Mouse (Mus musculus): ENCODE data around the gene Dnmt1. TPM values are rescaled to one million over a fixed set of nuclear protein-coding genes. Genes with fewer than 3 reads are reported as not detected.

Gene Dnmt1
- total and polyA plus RNA-seq, 3 experiments, result 412 to 1,953 (median 681) TPM

DNA sequence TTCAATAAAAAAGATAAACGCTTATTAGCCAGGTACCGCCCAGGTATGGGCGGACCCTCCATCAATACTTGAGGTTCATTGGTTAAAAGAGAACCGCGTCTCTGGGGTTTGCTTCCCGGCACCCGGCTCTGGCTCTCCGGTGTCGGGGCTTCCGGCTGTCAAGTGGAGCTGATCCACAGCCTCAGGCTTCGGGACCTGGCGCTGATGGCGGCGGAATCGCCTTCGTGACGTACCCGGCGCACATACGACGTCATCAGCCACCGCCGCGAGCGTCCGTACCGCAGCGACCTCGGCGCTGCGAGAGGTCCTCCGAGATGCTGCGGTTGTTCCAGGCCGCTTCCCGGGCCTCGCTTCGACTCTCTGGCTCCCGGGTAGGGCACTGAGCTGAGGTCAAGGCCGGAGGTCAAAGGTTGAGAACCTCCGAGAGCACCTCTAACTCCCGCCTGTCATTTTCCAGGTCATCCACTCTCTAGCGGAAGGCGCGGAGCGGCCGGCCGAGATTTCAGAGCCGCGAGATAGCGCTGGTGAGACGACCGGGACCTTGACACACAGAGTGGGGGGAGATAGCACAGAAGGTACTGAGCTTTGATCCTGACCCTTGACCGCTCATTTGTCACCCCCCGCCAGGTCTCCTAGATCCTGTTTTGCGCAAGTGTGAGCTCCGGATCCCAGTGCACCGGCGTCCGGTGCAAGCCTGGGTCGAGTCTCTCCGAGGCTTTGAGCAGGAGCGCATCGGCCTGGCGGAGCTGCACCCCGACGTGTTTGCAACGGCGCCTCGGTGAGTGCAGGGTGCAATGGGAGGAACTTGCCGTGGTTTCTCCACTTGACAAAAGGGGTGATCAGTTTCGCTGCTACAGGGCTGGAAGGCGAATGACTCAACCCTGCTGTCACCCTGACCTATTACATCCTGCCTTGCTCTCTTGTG, 43.2 kb upstream of the Dnmt1 start, which contains the start of gene Mrpl4:
Mrpl4 (plus strand) TSS at position 112 of the 925 bp plus-strand sequence.
- DNase-seq (ENCODE audit: low read depth, low spot score), result peak; percentile 100
- peaks cover 3 to 15% of the 10 kb centered on the region in 2 experiments for H3K36me3 ChIP-seq (ENCODE audit: control insufficient read depth in 1 of 2, insufficient read depth in 2 of 2, low read length in 2 of 2)
- H3K27ac ChIP-seq (ENCODE audit: control insufficient read depth, low read depth, low read length), result peak within 1 kb of the TSS; percentile 64
- peak; percentile 38 for TF ChIP-seq POLR2AphosphoS5 (IDR thresholded peaks at IDR 0.05; ENCODE audit: borderline replicate concordance, low read depth, low read length)
- no peak for TF ChIP-seq RAD21 (IDR thresholded peaks at IDR 0.05; ENCODE audit: low read depth, low read length)
- no peak for TF ChIP-seq CHD1 (IDR thresholded peaks at IDR 0.05; ENCODE audit: low read depth, low read length)
- TF ChIP-seq TBP (IDR thresholded peaks at IDR 0.05; ENCODE audit: low read depth, low read length), result peak; percentile 90
- TF ChIP-seq USF1 (IDR thresholded peaks at IDR 0.05; ENCODE audit: low read depth, low read length), result no peak
- no peak for TF ChIP-seq USF2 (IDR thresholded peaks at IDR 0.05; ENCODE audit: borderline replicate concordance in 1 of 2, insufficient read depth in 1 of 2, low read depth in 1 of 2, low read length in 2 of 2)
- TF ChIP-seq GABPA (IDR thresholded peaks at IDR 0.05; ENCODE audit: low read depth, low read length), result no peak
- no peak for TF ChIP-seq EP300 (IDR thresholded peaks at IDR 0.05; ENCODE audit: low read depth in 1 of 2, low read length in 2 of 2)
- TF ChIP-seq MAZ (IDR thresholded peaks at IDR 0.05; ENCODE audit: low read depth, low read length), result no peak
- no peak for TF ChIP-seq ZMIZ1 (IDR thresholded peaks at IDR 0.05; ENCODE audit: low read depth, low read length)
- TF ChIP-seq POLR2A (IDR thresholded peaks at IDR 0.05; ENCODE audit: control insufficient read depth in 1 of 2, insufficient read depth in 1 of 2, low read depth in 1 of 2, low read length in 2 of 2, poor library complexity in 1 of 2), result peak in 1 of 2 experiments; percentile 100; a peak in 2 of 4 replicates
- peak; percentile 98 for TF ChIP-seq UBTF (IDR thresholded peaks at IDR 0.05; ENCODE audit: borderline replicate concordance, insufficient read depth, low read depth, low read length)
- no peak for TF ChIP-seq JUND (IDR thresholded peaks at IDR 0.05; ENCODE audit: low read depth, low read length)
- TF ChIP-seq SIN3A (IDR thresholded peaks at IDR 0.05; ENCODE audit: low read length), result no peak
- no peak for TF ChIP-seq MAX (IDR thresholded peaks at IDR 0.05; ENCODE audit: low read length)
- TF ChIP-seq GATA1 (IDR thresholded peaks at IDR 0.05; ENCODE audit: low read depth, low read length), result peak; percentile 80; the same call in 1 of the 2 replicates
- TF ChIP-seq CTCF (IDR thresholded peaks at IDR 0.05 in 2 of 3, conservative IDR thresholded peaks at IDR 0.05 in 1 of 3; ENCODE audit: control insufficient read depth in 1 of 3, insufficient read depth in 1 of 3, low read depth in 2 of 3, low read length in 3 of 3, poor library complexity in 1 of 3, severe bottlenecking in 1 of 3), result no peak
- no peaks in the 10 kb centered on the region for H3K27me3 ChIP-seq (ENCODE audit: control insufficient read depth in 1 of 2, insufficient read depth in 2 of 2, low read length in 2 of 2)
- no peaks in the 10 kb centered on the region for H3K9me3 ChIP-seq (replicated peaks; ENCODE audit: insufficient read depth, low read length)
- H3K4me1 ChIP-seq (ENCODE audit: control insufficient read depth in 1 of 2, insufficient read depth in 2 of 2, low read length in 2 of 2), result peaks cover 5 to 14% of the 10 kb centered on the region in 2 experiments
- H3K9ac ChIP-seq (ENCODE audit: control insufficient read depth, low read depth, low read length, poor library complexity, severe bottlenecking), result peak within 1 kb of the TSS; percentile 70
- peak within 1 kb of the TSS; percentile 65 to 69 for H3K4me3 ChIP-seq (ENCODE audit: control insufficient read depth in 1 of 2, insufficient read depth in 1 of 2, low read depth in 2 of 2, low read length in 2 of 2)
- H3K79me2 ChIP-seq (ENCODE audit: control insufficient read depth, insufficient read depth, low read length, poor library complexity), result peaks cover 9% of the 10 kb centered on the region

DNA sequence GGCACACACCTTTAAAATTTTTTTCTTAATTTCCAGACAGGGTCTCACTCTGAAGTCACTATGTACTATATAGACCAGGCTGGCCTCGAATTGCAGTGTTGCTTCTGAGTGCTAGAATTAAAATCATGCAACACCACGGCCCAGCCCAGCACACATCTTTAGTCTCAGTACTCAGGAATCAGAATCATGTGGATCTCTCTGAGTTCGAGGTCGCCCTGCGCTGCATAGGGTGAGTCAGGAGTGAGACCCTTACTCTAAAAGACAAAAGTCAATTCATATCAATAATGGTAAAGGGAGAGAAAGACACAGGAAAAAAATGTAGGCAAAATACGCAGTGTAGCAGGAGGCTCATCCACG, 42.6 kb upstream of the Dnmt1 start:
- TF ChIP-seq JUND (IDR thresholded peaks at IDR 0.05; ENCODE audit: low read depth, low read length) (no peak), CHD2 (IDR thresholded peaks at IDR 0.05; ENCODE audit: low read length) (no peak), E2F4 (IDR thresholded peaks at IDR 0.05; ENCODE audit: borderline replicate concordance, low read depth, low read length) (no peak), POLR2A (IDR thresholded peaks at IDR 0.05; ENCODE audit: control insufficient read depth in 1 of 2, insufficient read depth in 1 of 2, low read depth in 1 of 2, low read length in 2 of 2, poor library complexity in 1 of 2) (no peak), MAX (IDR thresholded peaks at IDR 0.05; ENCODE audit: low read length) (no peak), HCFC1 (IDR thresholded peaks at IDR 0.05; ENCODE audit: low read depth, low read length) (no peak), EP300 (IDR thresholded peaks at IDR 0.05; ENCODE audit: low read depth in 1 of 2, low read length in 2 of 2) (no peak), ZMIZ1 (IDR thresholded peaks at IDR 0.05; ENCODE audit: low read depth, low read length) (no peak), ZNF384 (IDR thresholded peaks at IDR 0.05; ENCODE audit: low read depth, low read length) (no peak)
- peak overlapping the region; percentile 65 to 69 for H3K4me3 ChIP-seq (ENCODE audit: control insufficient read depth in 1 of 2, insufficient read depth in 1 of 2, low read depth in 2 of 2, low read length in 2 of 2)
- DNase-seq (ENCODE audit: low read depth, low spot score), result no peak
- peak overlapping the region; percentile 64 for H3K27ac ChIP-seq (ENCODE audit: control insufficient read depth, low read depth, low read length)
- peak overlapping the region; percentile 70 for H3K9ac ChIP-seq (ENCODE audit: control insufficient read depth, low read depth, low read length, poor library complexity, severe bottlenecking)
- no peaks in the 10 kb centered on the region for H3K9me3 ChIP-seq (replicated peaks; ENCODE audit: insufficient read depth, low read length)
- H3K36me3 ChIP-seq (ENCODE audit: control insufficient read depth in 1 of 2, insufficient read depth in 2 of 2, low read length in 2 of 2), result peaks cover 3 to 19% of the 10 kb centered on the region in 2 experiments
- H3K4me1 ChIP-seq (ENCODE audit: control insufficient read depth in 1 of 2, insufficient read depth in 2 of 2, low read length in 2 of 2), result peaks cover 7 to 20% of the 10 kb centered on the region in 2 experiments
- no peaks in the 10 kb centered on the region for H3K27me3 ChIP-seq (ENCODE audit: control insufficient read depth in 1 of 2, insufficient read depth in 2 of 2, low read length in 2 of 2)
- H3K79me2 ChIP-seq (ENCODE audit: control insufficient read depth, insufficient read depth, low read length, poor library complexity), result peaks cover 9% of the 10 kb centered on the region
